Mouse (Mus musculus): ENCODE measurements at regions not wholly inside any gene's neighbourhood (a gene's known extent, or its start where the extent isn't known, plus 50 kb on each side); places are given as distances from the start of the nearest gene placed in this dataset.

DNA sequence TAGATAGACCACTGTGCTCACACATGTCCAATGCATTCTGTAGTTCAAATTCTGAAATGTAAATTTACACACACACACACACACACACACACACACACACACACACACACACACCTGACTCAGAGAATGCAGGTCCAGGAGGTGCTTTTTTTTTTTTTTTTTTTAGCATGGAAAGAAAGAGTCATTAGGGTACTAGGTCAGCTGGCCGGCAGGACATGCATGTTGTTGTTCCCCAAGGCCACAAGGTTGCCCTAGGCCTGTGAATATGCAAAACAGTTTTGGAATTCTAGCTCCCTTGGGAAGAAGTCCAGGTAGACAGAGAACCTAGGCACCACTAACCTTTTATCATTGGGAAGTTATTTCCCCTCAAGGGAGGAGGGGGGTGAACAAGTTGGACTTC, 184.1 kb upstream of the Marcks start:
- TF ChIP-seq EP300 (IDR thresholded peaks at IDR 0.05; ENCODE audit: low read depth) = no peak
- TF ChIP-seq CTCF (IDR thresholded peaks at IDR 0.05; ENCODE audit: low read depth) = no peak
